Mouse (Mus musculus): ENCODE measurements at regions not wholly inside any gene's neighbourhood (a gene's known extent, or its start where the extent isn't known, plus 50 kb on each side); places are given as distances from the start of the nearest gene placed in this dataset.

- no peak for ATAC-seq
These were observed 146.0 kb upstream of the Irf2bp2 start for GRCm38 (mm10) chr8:126739768-126740167.

DNA sequence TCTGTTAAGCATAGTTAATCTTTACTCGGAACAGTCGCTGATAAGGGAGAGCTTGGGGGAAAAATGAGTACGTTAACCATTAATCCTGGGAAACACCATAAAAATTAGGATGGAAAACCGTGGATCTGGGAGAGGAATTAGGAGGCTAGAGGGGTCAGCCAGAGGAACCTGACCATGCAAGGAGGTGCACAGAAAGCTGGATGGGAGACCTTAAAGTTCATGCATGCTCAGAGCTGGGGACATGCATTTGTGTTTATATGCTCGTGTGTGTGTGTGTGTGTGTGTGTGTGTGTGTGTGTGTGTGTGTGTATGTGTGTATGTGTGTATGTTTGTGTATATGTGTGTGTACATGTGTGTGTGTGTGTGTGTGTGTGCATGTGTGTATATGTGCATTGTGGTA, 143.2 kb upstream of the Irf2bp2 start:
- no peak for ATAC-seq

DNA sequence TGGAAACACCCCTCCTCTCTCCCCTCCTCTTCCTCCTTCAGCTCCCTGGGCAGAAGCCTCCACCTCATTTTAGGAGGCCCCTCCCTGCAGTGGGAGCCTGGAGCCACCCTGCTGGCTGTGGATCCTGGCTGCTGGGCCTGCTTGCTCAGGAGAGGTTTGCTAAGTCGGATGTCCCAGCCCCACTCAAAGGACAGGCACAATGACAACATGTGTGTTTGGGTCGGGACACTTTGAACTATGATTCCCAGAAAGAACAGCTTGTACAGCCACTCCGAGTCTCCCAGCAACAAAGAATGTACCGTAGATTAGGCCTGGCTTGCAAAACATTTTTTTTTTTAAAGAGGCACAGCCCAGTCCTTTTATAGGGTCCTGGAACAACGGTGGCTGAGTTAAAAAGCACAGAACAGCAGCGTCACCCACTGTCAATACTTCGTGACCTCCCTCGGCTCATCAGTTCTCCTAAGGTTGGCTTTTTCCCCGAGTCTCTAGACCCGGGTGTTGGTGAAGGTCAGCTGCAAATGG, 142.7 kb upstream of the Irf2bp2 start:
- no peak for ATAC-seq

DNA sequence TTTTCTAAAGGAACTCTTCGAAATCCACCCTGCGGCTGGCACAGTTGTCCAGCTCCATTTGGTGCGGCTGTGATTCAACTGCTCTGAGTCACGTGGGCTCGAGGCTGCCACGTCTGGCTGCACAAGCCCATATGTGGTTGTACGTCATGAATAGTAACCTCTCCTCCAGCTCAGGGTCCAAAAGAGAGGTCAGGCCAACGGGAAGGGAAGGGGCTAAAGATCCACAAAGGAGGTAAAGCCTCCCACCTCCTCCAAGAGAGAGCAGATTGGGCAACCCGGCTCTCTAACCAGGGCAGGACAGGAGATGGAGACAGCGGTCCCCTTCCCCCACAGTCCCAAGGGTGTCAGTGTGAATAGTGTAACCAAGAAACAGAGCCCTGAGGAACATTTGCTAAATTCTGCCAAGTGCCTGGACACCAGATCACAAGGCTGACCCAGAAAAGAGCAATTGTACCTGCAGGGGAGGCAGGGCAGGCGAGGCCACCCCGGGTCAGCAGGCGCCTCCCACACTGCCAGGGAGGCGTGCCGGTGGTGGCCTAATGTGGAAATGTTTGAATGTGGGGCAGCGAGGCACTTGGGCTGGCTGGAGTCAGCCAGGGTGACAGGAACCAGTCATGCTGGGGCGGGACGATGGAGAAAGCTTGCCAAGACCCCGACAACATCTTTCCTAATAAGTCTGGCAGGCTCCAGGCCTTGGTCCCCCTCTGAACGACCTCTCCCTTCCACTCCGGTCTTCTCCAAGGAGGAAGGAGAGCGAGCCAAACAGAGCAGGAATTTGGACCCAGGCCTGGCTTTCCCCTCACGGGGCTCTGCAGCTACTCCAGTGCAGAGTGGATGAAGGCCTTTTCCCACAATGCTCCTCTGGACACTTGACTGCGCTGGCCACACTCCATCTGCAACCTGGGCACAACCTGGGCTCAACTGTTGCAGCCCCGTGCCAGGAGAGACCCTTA, 142.0 kb upstream of the Irf2bp2 start:
- no peak for ATAC-seq

- ATAC-seq, result no peak
These were observed 141.1 kb upstream of the Irf2bp2 start for GRCm38 (mm10) chr8:126734743-126735487.

DNA sequence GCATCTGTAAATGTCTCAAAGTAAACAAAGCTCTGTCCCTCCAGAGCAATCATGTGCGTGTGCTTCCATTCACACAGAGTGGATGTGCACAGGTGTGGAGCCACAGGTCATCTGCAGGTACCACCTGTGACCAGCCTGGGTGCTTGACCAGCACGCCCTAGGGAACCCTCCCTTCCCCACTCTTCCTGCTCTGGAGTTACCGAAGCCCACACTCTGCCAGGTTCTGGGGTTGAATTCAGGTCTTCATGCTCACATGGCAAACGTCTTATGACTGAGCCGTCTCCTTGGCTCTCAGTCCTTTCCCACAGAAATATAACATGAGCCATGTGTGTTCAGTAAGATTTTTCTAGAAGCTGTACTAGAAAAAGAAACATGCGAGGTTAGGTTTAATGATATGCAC, 140.0 kb upstream of the Irf2bp2 start:
- ATAC-seq, result no peak

DNA sequence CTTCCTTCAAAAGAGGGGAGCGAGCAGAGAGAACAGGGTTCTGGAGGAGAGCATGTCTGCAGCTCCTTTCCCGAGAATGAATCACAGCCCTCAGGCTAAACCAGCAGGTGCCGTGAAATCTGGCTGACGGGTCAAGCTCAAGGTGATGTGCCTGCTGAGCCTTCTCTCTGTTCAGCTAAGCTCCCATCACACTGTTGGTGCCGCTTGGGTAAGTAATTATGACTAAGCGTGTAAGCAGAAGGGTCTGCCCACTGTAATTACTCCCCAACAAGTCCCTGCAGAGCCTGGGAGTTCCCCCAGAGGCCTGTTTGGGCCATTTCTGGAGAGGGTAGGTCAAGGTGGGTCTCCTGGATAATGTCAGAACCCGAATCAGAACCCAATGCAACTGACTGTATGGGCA, 139.5 kb upstream of the Irf2bp2 start:
- no peak for ATAC-seq

- ATAC-seq, result no peak
These were observed 136.3 kb upstream of the Irf2bp2 start for GRCm38 (mm10) chr8:126730017-126730631.

GRCm38 (mm10) chr8:126728987-126729632, 135.3 kb upstream of the Irf2bp2 start:
- ATAC-seq, result no peak

GRCm38 (mm10) chr8:126728135-126728534, 134.3 kb upstream of the Irf2bp2 start:
- no peak for ATAC-seq

DNA sequence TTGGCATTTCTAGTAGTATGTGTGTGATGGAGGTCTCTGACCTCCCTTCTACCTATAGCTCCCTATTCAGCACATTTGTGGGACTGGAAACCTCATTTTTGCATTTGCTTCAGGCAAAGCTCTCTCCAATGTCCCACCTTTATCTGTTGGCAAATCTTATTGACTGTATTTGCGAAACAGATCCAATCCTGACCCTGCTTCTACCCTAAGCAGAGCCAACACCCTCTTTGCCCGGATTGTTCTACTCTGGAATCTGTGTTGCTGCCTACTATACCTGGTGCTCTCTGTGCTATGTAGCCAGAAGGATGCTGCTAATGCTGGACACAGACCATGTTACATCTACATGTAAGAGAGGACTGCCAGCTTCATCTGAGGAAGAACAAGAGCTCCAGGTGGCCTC, 133.3 kb upstream of the Irf2bp2 start:
- no peak for ATAC-seq

DNA sequence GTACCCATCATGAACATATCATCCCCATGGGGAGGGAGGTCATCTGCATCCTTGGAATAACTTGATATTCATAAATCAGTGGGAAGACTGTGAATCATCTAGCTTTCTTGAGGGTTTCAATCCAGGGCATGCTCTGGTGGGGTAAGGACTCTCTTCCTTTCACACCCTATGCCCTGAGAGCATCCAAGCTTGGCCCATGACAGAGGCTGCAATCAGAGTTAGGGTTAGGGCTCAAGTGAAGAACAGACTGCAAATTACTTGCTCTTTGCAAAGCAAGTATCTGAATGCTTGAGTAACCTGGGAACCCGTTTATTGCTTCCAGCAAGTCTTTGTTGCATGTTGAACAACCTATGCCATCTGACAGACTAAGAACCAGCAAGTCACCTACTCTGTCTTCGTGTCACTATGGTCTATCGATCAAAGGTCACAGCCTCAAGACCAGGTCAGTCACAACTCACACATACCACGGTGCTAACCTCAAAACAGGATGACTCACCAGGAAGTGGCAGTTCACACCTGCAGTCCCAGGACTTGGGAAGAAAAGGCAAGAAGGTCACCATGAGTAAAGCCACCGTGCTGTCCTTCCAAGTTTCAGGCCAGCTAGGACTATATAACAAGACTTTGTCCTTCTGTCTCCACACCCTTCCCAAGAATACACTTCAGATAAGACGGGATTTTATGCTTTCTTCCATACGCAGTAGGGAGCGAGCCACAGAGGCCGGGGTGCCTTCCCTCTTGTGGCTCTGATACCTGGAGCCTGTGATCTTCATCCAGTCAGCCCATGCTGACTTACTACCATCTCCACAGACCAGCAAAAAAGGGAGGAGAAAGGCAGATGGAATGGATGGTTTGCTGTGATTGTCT, 129.7 kb upstream of the Irf2bp2 start:
- ATAC-seq, result no peak

DNA sequence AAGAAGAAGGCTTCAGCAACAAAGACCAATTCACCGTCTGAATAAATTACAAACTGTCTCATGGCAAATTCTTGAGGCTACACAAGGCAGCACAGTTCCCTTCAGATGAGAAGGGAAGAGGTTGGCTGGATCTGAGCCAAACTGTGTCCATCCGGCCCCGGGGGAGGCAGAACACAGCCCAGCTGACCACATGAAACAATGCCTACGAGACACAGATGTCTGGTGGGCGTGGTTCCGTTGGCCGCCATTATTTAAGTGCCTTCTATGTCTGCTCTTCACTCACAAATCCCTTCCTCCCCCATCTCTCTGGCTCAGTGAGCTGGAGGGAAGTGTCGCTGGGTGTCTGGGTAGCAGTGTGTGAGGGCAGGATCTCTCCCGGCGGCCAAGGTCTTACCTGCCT, 127.8 kb upstream of the Irf2bp2 start:
- ATAC-seq, result peak; percentile 91

DNA sequence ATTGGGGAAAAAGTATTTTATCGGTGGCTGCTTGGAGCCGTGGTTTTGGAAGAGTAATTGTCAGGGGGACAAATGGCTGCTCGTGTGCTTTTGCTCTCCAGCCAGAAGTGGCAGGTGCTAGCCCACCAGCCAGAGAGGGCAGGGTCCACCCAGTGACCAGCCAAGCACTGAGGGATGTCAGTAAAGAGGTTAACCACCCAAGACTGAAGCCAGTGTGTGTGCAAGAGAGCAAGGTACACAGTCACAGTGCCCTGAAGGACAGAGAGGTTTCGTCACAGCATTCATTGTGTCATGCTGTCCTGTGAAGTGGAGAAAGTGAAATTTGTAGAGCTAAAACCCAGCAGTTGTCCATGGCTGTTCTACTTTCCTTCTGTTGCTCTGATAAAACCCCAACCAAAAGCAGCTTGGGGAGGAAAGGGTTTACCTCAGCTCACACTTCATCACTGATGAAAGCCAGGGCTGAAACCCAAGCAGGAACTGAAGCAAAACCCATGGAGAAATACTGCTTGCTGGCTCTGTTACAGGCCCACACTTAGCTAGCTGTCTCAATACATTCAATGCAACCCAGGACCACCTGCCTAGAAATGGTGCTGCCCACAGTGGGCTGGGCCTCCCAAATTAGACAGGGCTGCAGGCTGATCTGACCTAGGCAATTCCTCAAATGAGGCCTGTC, 126.8 kb upstream of the Irf2bp2 start:
- ATAC-seq, result no peak

GRCm38 (mm10) chr8:126719748-126720147, 126.0 kb upstream of the Irf2bp2 start:
- no peak for ATAC-seq

- no peak for ATAC-seq
These were observed 123.9 kb upstream of the Irf2bp2 start for GRCm38 (mm10) chr8:126717652-126718155.

DNA sequence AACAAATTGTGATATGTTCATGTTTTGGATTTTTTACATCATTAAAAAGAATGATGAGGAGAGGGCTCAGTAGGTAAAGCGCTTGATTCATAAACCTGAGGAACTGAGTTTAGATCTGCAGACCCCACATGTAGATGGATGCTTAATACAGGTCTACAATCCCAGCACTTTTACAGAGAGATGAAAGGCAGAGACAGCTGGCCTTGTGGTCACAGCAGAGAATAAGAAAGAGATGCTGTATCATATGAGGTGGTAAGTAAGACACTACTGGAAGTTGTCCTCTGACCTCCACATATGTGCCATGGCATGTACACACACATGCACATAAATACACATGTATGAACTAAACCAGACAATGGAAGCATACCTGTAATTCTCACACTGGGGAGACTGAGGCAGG, 121.9 kb upstream of the Irf2bp2 start:
- no peak for ATAC-seq

- ATAC-seq, result no peak
These were observed 119.9 kb upstream of the Irf2bp2 start for GRCm38 (mm10) chr8:126713602-126714145.

DNA sequence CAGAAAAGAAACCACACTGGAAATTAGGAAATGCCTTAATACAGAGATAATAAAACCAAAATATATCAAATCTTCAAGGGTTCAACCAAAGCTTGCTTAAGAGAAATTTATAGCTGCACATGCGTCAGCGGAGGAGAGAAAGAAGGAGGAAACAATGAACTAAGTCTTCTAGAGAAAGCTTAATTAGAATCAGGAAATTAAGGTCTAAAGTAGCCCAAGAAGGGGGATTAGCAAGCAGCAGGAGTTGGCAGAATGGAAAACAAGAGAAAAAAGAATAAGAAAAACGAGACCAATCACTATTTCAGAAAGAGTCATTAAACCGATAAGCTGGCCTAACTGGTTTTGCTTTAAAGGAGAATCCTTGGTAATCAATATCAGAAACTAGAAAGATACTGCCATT, 119.4 kb upstream of the Irf2bp2 start:
- ATAC-seq, result no peak

- no peak for ATAC-seq
These were observed 119.0 kb upstream of the Irf2bp2 start for GRCm38 (mm10) chr8:126712749-126713148.

- ATAC-seq, result no peak
These were observed 115.2 kb upstream of the Irf2bp2 start for GRCm38 (mm10) chr8:126708956-126709355.
